In the genomic region with DNA sequence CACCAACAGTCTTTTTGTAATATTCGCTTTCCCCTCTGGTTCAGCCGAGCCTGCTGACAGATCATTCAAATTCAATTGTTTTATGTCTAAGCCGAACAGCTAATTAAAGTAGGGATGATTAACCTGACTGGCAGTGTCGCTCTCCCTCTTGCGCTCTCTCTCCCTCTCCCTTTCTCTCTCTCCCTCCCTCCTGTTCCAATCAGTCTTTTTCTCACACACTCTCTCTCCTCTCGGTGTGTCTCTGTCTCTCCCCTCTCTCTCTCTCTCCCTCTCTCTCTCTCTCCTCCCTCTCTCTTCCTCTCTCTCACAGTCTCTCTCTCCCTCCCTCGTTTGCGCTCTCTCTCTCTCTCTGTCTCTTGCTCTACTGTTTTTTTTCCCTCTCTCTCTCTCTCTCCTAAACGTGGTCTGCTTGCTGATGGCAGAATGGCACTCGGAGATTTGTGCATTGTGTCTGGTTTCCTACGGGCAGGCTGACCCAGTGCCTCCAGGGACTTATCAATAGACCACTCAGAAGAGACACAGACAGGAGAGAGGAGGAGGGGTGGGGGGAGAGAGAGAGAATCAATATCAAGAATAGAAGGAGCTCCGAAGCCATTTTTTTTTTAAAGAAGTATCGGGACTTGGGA, we compare ENCODE assay signal across 9 mouse cellular contexts.
A peak's percentile ranks its signal among the peaks of the same experiment; 100 is the strongest.
DNase-seq lines count a peak whose midpoint lies in the region; ATAC-seq lines count a peak whose summit lies in the region.
"Had no signal": no experiment of that assay in that cellular context is flagged by ENCODE, and none has a peak within 500 bp of the region (broad histone marks: within the 10 kb centered on the region; RNA-seq: fewer than 3 reads in every experiment).

No protein-coding gene starts in this region.

- H3K4me1 ChIP-seq in liver, embryonic 11.5 days (replicated peaks; ENCODE audit: control insufficient read depth, insufficient read depth, low read length): no peaks in the 10 kb centered on the region
- peaks cover 32% of the 10 kb centered on the region for H3K4me1 ChIP-seq in heart, embryonic 16.5 days (ENCODE audit: control insufficient read depth, insufficient read depth, low read length)

- H3K4me3 ChIP-seq in liver, embryonic 11.5 days (ENCODE audit: low read depth, low read length): peak overlapping the region; percentile 24
- H3K4me3 ChIP-seq in heart, embryonic 16.5 days (ENCODE audit: low read length): peak overlapping the region; percentile 60

- H3K27me3 ChIP-seq in liver, embryonic 11.5 days (replicated peaks; ENCODE audit: control insufficient read depth, insufficient read depth, low read length): no peaks in the 10 kb centered on the region; the same call in 1 of the 2 replicates
- H3K27me3 ChIP-seq in heart, embryonic 16.5 days (ENCODE audit: control insufficient read depth, insufficient read depth, low read length): no peaks in the 10 kb centered on the region

- DNase-seq in liver, embryonic 11.5 days (ENCODE audit: low spot score): no peak
- no peak for DNase-seq in liver
- peak; percentile 78 to 83 for DNase-seq in cerebellum, postnatal 10 days
- no peak for DNase-seq in urinary bladder, adult 18-20 months (ENCODE audit: low spot score in 2 of 2)
- no peak for DNase-seq in left cerebral cortex, adult 11 months (ENCODE audit: low spot score)
- DNase-seq in adrenal gland, postnatal 4 days (ENCODE audit: low spot score in 2 of 2): no peak

- H3K4me2 ChIP-seq in liver, embryonic 11.5 days: peak overlapping the region; percentile 61
- H3K4me2 ChIP-seq in heart, embryonic 16.5 days (ENCODE audit: low read depth, low read length): peak overlapping the region; percentile 84

- peak overlapping the region; percentile 9; the same call in 1 of the 2 replicates for H3K9ac ChIP-seq in liver, embryonic 11.5 days (ENCODE audit: low read depth, low read length)
- peak overlapping the region; percentile 82 for H3K9ac ChIP-seq in heart, embryonic 16.5 days (ENCODE audit: low read length)

- WGBS in liver, embryonic 11.5 days: 15% methylated on average over 13 of the region's 13 CpGs
- 5% methylated on average over 13 of the region's 13 CpGs for WGBS in heart, embryonic 16.5 days

- H3K9me3 ChIP-seq in liver, embryonic 11.5 days (ENCODE audit: control insufficient read depth, low read length): no peaks in the 10 kb centered on the region
- H3K9me3 ChIP-seq in heart, embryonic 16.5 days (replicated peaks; ENCODE audit: control insufficient read depth, low read length): no peaks in the 10 kb centered on the region

- no peak for ATAC-seq in liver, embryonic 11.5 days (replicated peaks; ENCODE audit: low FRiP score)
- no peak for ATAC-seq in heart, embryonic 16.5 days (replicated peaks; ENCODE audit: extremely low read depth, insufficient read depth, low FRiP score)
- peak; percentile 31 for ATAC-seq in megakaryocyte-erythroid progenitor cell, adult 5-6 weeks (replicated peaks; ENCODE audit: low FRiP score, low TSS enrichment, poor library complexity, severe bottlenecking)

- no peak overlapping the region for H3K27ac ChIP-seq in liver, embryonic 11.5 days (ENCODE audit: low read depth, low read length)
- H3K27ac ChIP-seq in heart, embryonic 16.5 days (ENCODE audit: low read length): peak overlapping the region; percentile 89
- H3K27ac ChIP-seq: macrophage had no signal

- no peaks in the 10 kb centered on the region for H3K36me3 ChIP-seq in liver, embryonic 11.5 days (ENCODE audit: control insufficient read depth, insufficient read depth, low read length)
- H3K36me3 ChIP-seq in heart, embryonic 16.5 days (ENCODE audit: control insufficient read depth, insufficient read depth): no peaks in the 10 kb centered on the region

Comparison
In these comparisons a context has a peak if more than half of its experiments do, and no peak if none do; other contexts are left out.
1. DNase-seq: peak in cerebellum, postnatal 10 days (2 of 2); none in liver, embryonic 11.5 days (single experiment), liver (single experiment), urinary bladder, adult 18-20 months (0 of 2), left cerebral cortex, adult 11 months (single experiment) and adrenal gland, postnatal 4 days (0 of 2).